Mouse (Mus musculus) liver, adult 2 months (tissue): ENCODE data around the gene Zfp128. TPM values are rescaled to one million over a fixed set of nuclear protein-coding genes. Genes with fewer than 3 reads are reported as not detected.
A peak's percentile ranks its signal among the peaks of the same experiment; 100 is the strongest.

Experiments used
- DNase-seq: peaks from one replicate; pipeline ENCODE4 v3.0.0-alpha.2; 2011; ENCODE audit warnings: low read depth, low spot score; ENCODE audit errors: extremely low read depth
- H3K27ac ChIP-seq: fragments of 200-500 bp; replicated peaks from 2 replicates; pipeline ENCODE4 v1.5.1; 2012; ENCODE audit warnings: low read depth, mild to moderate bottlenecking, control low read depth, inconsistent platforms, low read length; ENCODE audit not compliant: insufficient read depth
- H3K27me3 ChIP-seq: fragments of 200-500 bp; 2 replicates; pipeline ENCODE4 v1.6.1; 2012; ENCODE audit warnings: mild to moderate bottlenecking, moderate library complexity, low read length, inconsistent platforms; ENCODE audit not compliant: control insufficient read depth, insufficient read depth
- H3K36me3 ChIP-seq: fragments of 200-500 bp; 2 replicates; pipeline ENCODE4 v1.6.1; 2012; ENCODE audit warnings: low read length, inconsistent platforms; ENCODE audit not compliant: control insufficient read depth, insufficient read depth
- H3K4me1 ChIP-seq: fragments of 200-500 bp; 2 replicates; pipeline ENCODE4 v1.6.1; 2011; ENCODE audit warnings: low read length; ENCODE audit not compliant: control insufficient read depth, insufficient read depth
- H3K4me3 ChIP-seq: fragments of 200-500 bp; 2 replicates; pipeline ENCODE4 v1.5.1; 2011; ENCODE audit warnings: low read depth, mild to moderate bottlenecking, control low read depth, low read length, moderate library complexity; ENCODE audit not compliant: insufficient read depth
- H3K79me2 ChIP-seq: fragments of 200-500 bp; 2 replicates; pipeline ENCODE4 v1.6.1; 2012; ENCODE audit warnings: inconsistent platforms, mild to moderate bottlenecking, low read length, moderate library complexity; ENCODE audit not compliant: control insufficient read depth, insufficient read depth
- H3K9ac ChIP-seq: fragments of 200-500 bp; 2 replicates; pipeline ENCODE4 v1.6.1; 2012; ENCODE audit warnings: low read depth, mild to moderate bottlenecking, control low read depth, inconsistent platforms, low read length
- CTCF ChIP-seq: fragments of 200-500 bp; IDR thresholded peaks from 2 replicates; pipeline ENCODE4 v1.5.1; 2011; ENCODE audit warnings: low read depth, low read length, control low read depth
- POLR2A ChIP-seq: fragments of 200-500 bp; IDR thresholded peaks from 2 replicates; pipeline ENCODE4 v1.6.1; 2011; ENCODE audit warnings: low read length, control low read depth; ENCODE audit not compliant: insufficient read depth; ENCODE audit errors: extremely low read depth
- WGBS: fragments of 180-500 bp; shearing (Covaris S2); methylation state at CpG from one replicate; pipeline ENCODE4 v1.1.7; 2018; 5-methylcytosine and 5-hydroxymethylcytosine counted together
- polyA plus RNA-seq: library from polyadenylated mRNA; depleted of rRNA; stranded (reverse); fragments of >200 nt; gene quantifications from 2 replicates; pipeline ENCODE4 v1.2.3, GENCODE M21; 2012; rRNA removed
- total RNA-seq: library from RNA; depleted of rRNA; stranded (reverse); fragments of >200 nt; gene quantifications from 2 replicates; pipeline ENCODE4 v1.2.3, GENCODE M21; 2014; rRNA removed

Gene Zfp128
- total RNA-seq (1.7 and 2.1 TPM in 2 replicates), polyA plus RNA-seq (0.46 and 0.58 TPM in 2 replicates)

GRCm38 (mm10) chr7:12880911-12881660, at the start of gene Zfp128:
Gene Zfp128 (plus strand): TSS chr7:12881177.
- H3K4me3 ChIP-seq, result peak within 1 kb of the TSS; percentile 67
- peak within 1 kb of the TSS; percentile 72 for H3K9ac ChIP-seq
- H3K4me1 ChIP-seq, result peaks cover 4% of the 10 kb centered on the region
- DNase-seq, result peak; percentile 96
- no peak for TF ChIP-seq POLR2A
- peak; percentile 7; the same call in 1 of the 2 replicates for TF ChIP-seq CTCF
- H3K27ac ChIP-seq, result peak within 1 kb of the TSS; percentile 22
- H3K36me3 ChIP-seq, result peaks cover 8% of the 10 kb centered on the region; the same call in 1 of the 2 replicates
- no peaks in the 10 kb centered on the region for H3K79me2 ChIP-seq
- no peaks in the 10 kb centered on the region for H3K27me3 ChIP-seq
- under 1% methylated on average over 35 of the region's 35 CpGs for WGBS

- peak; percentile 84 for DNase-seq
- TF ChIP-seq POLR2A (peak; percentile 76), CTCF (no peak)
- H3K4me3 ChIP-seq, result peak within 1 kb of the TSS; percentile 73
- H3K27ac ChIP-seq, result peak within 1 kb of the TSS; percentile 94
- H3K4me1 ChIP-seq, result peaks cover 2% of the 10 kb centered on the region; the same call in 1 of the 2 replicates
- H3K36me3 ChIP-seq, result peaks cover 32% of the 10 kb centered on the region
- WGBS, result 3% methylated on average over 47 of the region's 47 CpGs
- peak within 1 kb of the TSS; percentile 88 for H3K9ac ChIP-seq
- no peaks in the 10 kb centered on the region for H3K27me3 ChIP-seq
- peaks cover 4% of the 10 kb centered on the region; the same call in 1 of the 2 replicates for H3K79me2 ChIP-seq
These were observed 46.5 kb upstream of the Zfp128 start, which contains the start of gene Zfp110 for GRCm38 (mm10) chr7:12834162-12835120. Gene Zfp110 (plus strand): TSS chr7:12834761.

GRCm38 (mm10) chr7:12835193-12835671, 45.7 kb upstream of the Zfp128 start:
- Histone ChIP-seq H3K9ac (peak overlapping the region; percentile 88), H3K27ac (peak overlapping the region; percentile 94), H3K4me1 (peaks cover 2% of the 10 kb centered on the region; the same call in 1 of the 2 replicates), H3K27me3 (no peaks in the 10 kb centered on the region), H3K4me3 (peak overlapping the region; percentile 73), H3K79me2 (peaks cover 4% of the 10 kb centered on the region; the same call in 1 of the 2 replicates), H3K36me3 (peaks cover 38% of the 10 kb centered on the region)
- WGBS, result 4% methylated on average over 13 of the region's 13 CpGs
- DNase-seq, result peak; percentile 64
- TF ChIP-seq POLR2A, result no peak
- TF ChIP-seq CTCF, result no peak

GRCm38 (mm10) chr7:12835779-12836178, 45.2 kb upstream of the Zfp128 start:
- H3K4me1 ChIP-seq, result peaks cover 2% of the 10 kb centered on the region; the same call in 1 of the 2 replicates
- TF ChIP-seq CTCF (no peak), POLR2A (no peak)
- WGBS, result 80% methylated on average over 4 of the region's 4 CpGs
- H3K79me2 ChIP-seq, result peaks cover 4% of the 10 kb centered on the region; the same call in 1 of the 2 replicates
- peak overlapping the region; percentile 88; the same call in 1 of the 2 replicates for H3K9ac ChIP-seq
- H3K27me3 ChIP-seq, result no peaks in the 10 kb centered on the region
- peaks cover 42% of the 10 kb centered on the region for H3K36me3 ChIP-seq
- H3K4me3 ChIP-seq, result peak overlapping the region; percentile 73
- H3K27ac ChIP-seq, result peak overlapping the region; percentile 94
- no peak for DNase-seq

- Histone ChIP-seq H3K4me1 (no peaks in the 10 kb centered on the region), H3K36me3 (no peaks in the 10 kb centered on the region), H3K79me2 (no peaks in the 10 kb centered on the region), H3K27me3 (no peaks in the 10 kb centered on the region), H3K4me3 (no peak overlapping the region), H3K9ac (no peak overlapping the region), H3K27ac (no peak overlapping the region)
- TF ChIP-seq POLR2A (no peak), CTCF (no peak)
- 9% methylated on average over 3 of the region's 3 CpGs for WGBS
- DNase-seq, result peak; percentile 58
These were observed 6.7 kb upstream of the Zfp128 start for GRCm38 (mm10) chr7:12874301-12874700.
